Mouse (Mus musculus) liver, embryonic 14 days (tissue): ENCODE data around the gene Med21. TPM values are rescaled to one million over a fixed set of nuclear protein-coding genes. Genes with fewer than 3 reads are reported as not detected.

Experiments
- polyA plus RNA-seq: library from polyadenylated mRNA; depleted of rRNA; stranded (reverse); fragments of >200 nt; gene quantifications from 2 replicates; pipeline ENCODE4 v1.2.3, GENCODE M21; 2012; rRNA removed

Gene Med21
- polyA plus RNA-seq = 44.7 and 50.2 TPM in 2 replicates

GRCm38 (mm10) chr6:146642276-146643183 is at the start of gene Med21, which contains the start of gene Tm7sf3:
Gene Med21, plus strand, starts transcription at chr6:146642547.
Gene Tm7sf3, minus strand, starts transcription at chr6:146642824.

Other genes starting within 250 kb of the Med21 start
- gene Itpr2, start 140.3 kb upstream of the Med21 start, polyA plus RNA-seq = 0.48 and 0.68 TPM in 2 replicates
- 43.6 and 47.3 TPM in 2 replicates for gene Fgfr1op2, start 65.3 kb upstream of the Med21 start, polyA plus RNA-seq
- 28.0 and 28.6 TPM in 2 replicates for gene Ints13, start 64.7 kb upstream of the Med21 start, polyA plus RNA-seq
- 10.0 and 13.1 TPM in 2 replicates for gene Tm7sf3, start 277 bp downstream of the Med21 start, polyA plus RNA-seq
- gene Stk38l, start 82.4 kb downstream of the Med21 start, polyA plus RNA-seq = 1.9 and 2.1 TPM in 2 replicates
- 0.55 and 0.56 TPM in 2 replicates for gene Arntl2, start 153.5 kb downstream of the Med21 start, polyA plus RNA-seq
- not detected in 2 replicates for gene Smco2, start 207.6 kb downstream of the Med21 start, polyA plus RNA-seq
- gene Ppfibp1, start 245.9 kb downstream of the Med21 start, polyA plus RNA-seq = 5.0 and 5.9 TPM in 2 replicates